Mouse (Mus musculus): ENCODE measurements at regions not wholly inside any gene's neighbourhood (a gene's known extent, or its start where the extent isn't known, plus 50 kb on each side); places are given as distances from the start of the nearest gene placed in this dataset.

DNA sequence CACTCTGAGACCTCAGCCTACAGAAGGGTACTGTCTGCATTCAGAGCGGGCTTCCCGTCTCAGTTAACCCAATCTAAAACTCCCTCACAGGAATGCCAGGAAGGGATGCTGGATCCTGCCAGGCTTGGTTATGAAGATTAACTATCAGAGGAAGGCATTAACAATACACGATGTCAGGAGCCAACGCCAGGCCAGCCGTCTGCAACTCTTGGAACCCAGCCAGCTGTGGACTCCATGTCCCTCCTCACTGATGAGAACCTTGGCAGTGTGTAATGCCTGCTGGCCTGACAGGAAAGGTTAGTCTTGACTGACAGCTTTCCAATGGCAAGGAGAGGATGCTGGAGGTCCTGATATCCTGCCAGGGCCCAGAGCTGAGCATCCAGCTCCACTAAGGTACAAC, 206.0 kb downstream of the Ajap1 start:
- no peak for TF ChIP-seq TCF3 (IDR thresholded peaks at IDR 0.05; ENCODE audit: insufficient read length, low read depth)
- no peak for TF ChIP-seq MYOG (IDR thresholded peaks at IDR 0.05; ENCODE audit: control insufficient read depth in 1 of 3, insufficient read depth in 1 of 3, insufficient read length in 2 of 3, low read depth in 2 of 3)
- TF ChIP-seq POLR2A (IDR thresholded peaks at IDR 0.05; ENCODE audit: insufficient read length, low read depth), result no peak
- no peak for TF ChIP-seq POLR2AphosphoS2 (IDR thresholded peaks at IDR 0.05; ENCODE audit: insufficient read length, low read depth)
- no peak for TF ChIP-seq MYOD1 (IDR thresholded peaks at IDR 0.05; ENCODE audit: control insufficient read depth in 1 of 3, insufficient read length in 2 of 3, low read depth in 2 of 3)
- TF ChIP-seq TCF12 (IDR thresholded peaks at IDR 0.05; ENCODE audit: insufficient read depth, poor library complexity, severe bottlenecking), result no peak
- no peak for TF ChIP-seq USF1 (IDR thresholded peaks at IDR 0.05; ENCODE audit: low read depth)
- TF ChIP-seq SRF (IDR thresholded peaks at IDR 0.05; ENCODE audit: control insufficient read depth, insufficient read length, low read depth), result no peak
- H3K4me3 ChIP-seq, result no peak overlapping the region
- H3K79me2 ChIP-seq (ENCODE audit: control insufficient read depth, insufficient read depth), result no peaks in the 10 kb centered on the region
- no peak overlapping the region for H3ac ChIP-seq (ENCODE audit: control insufficient read depth, insufficient read length)
- no peak overlapping the region for H3K4me2 ChIP-seq (ENCODE audit: low read depth)
- H3K36me3 ChIP-seq (ENCODE audit: control insufficient read depth, insufficient read depth), result no peaks in the 10 kb centered on the region
- H3K27me3 ChIP-seq (ENCODE audit: control insufficient read depth, insufficient read depth, insufficient read length), result no peaks in the 10 kb centered on the region

DNA sequence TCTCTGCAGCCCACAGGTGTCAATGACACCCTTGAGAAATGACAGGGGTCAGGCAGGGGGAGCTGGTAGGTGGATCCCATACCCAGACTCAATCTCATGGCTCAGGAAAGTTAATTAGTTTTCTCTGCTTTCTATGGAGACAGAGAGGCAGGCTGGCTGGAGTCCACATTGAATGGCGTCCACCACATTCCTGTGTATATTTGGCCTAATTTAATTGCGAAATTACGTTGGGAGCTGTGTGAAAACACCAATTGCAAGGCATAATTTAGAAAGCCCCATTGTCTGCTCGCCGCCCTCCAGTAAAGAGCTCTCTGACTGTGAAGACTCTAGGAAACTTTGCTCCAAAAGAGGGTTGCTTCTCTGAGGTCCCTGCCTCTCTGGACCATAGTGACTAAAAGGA, 211.2 kb downstream of the Ajap1 start:
- Histone ChIP-seq H3K36me3 (ENCODE audit: control insufficient read depth, insufficient read depth) (no peaks in the 10 kb centered on the region), H3K79me2 (ENCODE audit: control insufficient read depth, insufficient read depth) (no peaks in the 10 kb centered on the region), H3ac (ENCODE audit: control insufficient read depth, insufficient read length) (no peak overlapping the region), H3K4me3 (no peak overlapping the region), H3K4me2 (ENCODE audit: low read depth) (no peak overlapping the region), H3K27me3 (ENCODE audit: control insufficient read depth, insufficient read depth, insufficient read length) (no peaks in the 10 kb centered on the region)
- TF ChIP-seq CEBPB (IDR thresholded peaks at IDR 0.05; ENCODE audit: insufficient read depth, poor library complexity, severe bottlenecking), result no peak
- TF ChIP-seq MAX (IDR thresholded peaks at IDR 0.05; ENCODE audit: low read depth), result no peak
- no peak for TF ChIP-seq POLR2AphosphoS2 (IDR thresholded peaks at IDR 0.05; ENCODE audit: insufficient read length, low read depth)
- TF ChIP-seq POLR2A (IDR thresholded peaks at IDR 0.05; ENCODE audit: insufficient read length, low read depth), result no peak
- no peak for TF ChIP-seq MYOG (IDR thresholded peaks at IDR 0.05; ENCODE audit: control insufficient read depth in 1 of 3, insufficient read depth in 1 of 3, insufficient read length in 2 of 3, low read depth in 2 of 3)
- TF ChIP-seq MYOD1 (IDR thresholded peaks at IDR 0.05; ENCODE audit: control insufficient read depth in 1 of 3, insufficient read length in 2 of 3, low read depth in 2 of 3), result no peak

DNA sequence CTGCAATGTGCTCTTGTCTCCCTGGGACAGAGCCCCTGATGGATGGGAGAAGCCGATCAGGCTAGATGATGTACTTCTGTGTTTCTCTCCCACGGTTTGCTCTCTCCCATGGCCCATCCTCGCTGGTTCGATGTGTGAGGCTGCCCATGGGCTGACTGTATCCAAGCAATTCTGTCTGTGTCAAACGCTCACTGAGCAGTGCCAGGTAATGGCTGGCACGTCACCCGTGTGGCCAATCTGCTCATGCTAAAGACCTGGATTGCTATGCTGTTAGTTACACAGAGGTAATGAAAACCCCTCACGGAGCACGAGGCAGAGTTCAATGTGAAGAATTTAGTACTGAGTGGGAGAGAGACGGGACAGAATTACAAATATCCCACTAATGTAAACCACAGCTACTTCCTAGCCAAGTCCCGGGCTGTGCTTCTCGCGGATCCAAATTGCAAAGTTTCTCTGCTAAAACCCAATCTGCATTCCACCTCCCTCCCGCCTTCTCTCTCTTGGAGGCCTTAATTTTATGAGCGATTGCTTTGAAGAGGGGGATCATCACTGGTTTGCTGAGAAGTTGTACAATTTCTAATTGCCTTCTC, 219.3 kb downstream of the Ajap1 start:
- Histone ChIP-seq H3ac (ENCODE audit: control insufficient read depth, insufficient read length) (no peak overlapping the region), H3K36me3 (ENCODE audit: control insufficient read depth, insufficient read depth) (no peaks in the 10 kb centered on the region), H3K4me2 (ENCODE audit: low read depth) (no peak overlapping the region), H3K79me2 (ENCODE audit: control insufficient read depth, insufficient read depth) (no peaks in the 10 kb centered on the region), H3K27me3 (ENCODE audit: control insufficient read depth, insufficient read depth, insufficient read length) (no peaks in the 10 kb centered on the region), H3K4me3 (no peak overlapping the region)
- TF ChIP-seq REST (IDR thresholded peaks at IDR 0.05; ENCODE audit: insufficient read depth, insufficient read length) (no peak), MYOD1 (IDR thresholded peaks at IDR 0.05; ENCODE audit: control insufficient read depth in 1 of 3, insufficient read length in 2 of 3, low read depth in 2 of 3) (no peak), TCF12 (IDR thresholded peaks at IDR 0.05; ENCODE audit: insufficient read depth, poor library complexity, severe bottlenecking) (no peak), USF1 (IDR thresholded peaks at IDR 0.05; ENCODE audit: low read depth) (no peak), MAX (IDR thresholded peaks at IDR 0.05; ENCODE audit: low read depth) (no peak), TCF3 (IDR thresholded peaks at IDR 0.05; ENCODE audit: insufficient read length, low read depth) (no peak), E2F4 (IDR thresholded peaks at IDR 0.05; ENCODE audit: insufficient read depth) (no peak), POLR2AphosphoS2 (IDR thresholded peaks at IDR 0.05; ENCODE audit: insufficient read length, low read depth) (no peak), SRF (IDR thresholded peaks at IDR 0.05; ENCODE audit: control insufficient read depth, insufficient read length, low read depth) (no peak), CEBPB (IDR thresholded peaks at IDR 0.05; ENCODE audit: insufficient read depth, poor library complexity, severe bottlenecking) (no peak), MYOG (IDR thresholded peaks at IDR 0.05; ENCODE audit: control insufficient read depth in 1 of 3, insufficient read depth in 1 of 3, insufficient read length in 2 of 3, low read depth in 2 of 3) (no peak)

- no peak for TF ChIP-seq E2F4 (IDR thresholded peaks at IDR 0.05; ENCODE audit: insufficient read depth)
- TF ChIP-seq SRF (IDR thresholded peaks at IDR 0.05; ENCODE audit: control insufficient read depth, insufficient read length, low read depth), result no peak
- no peak for TF ChIP-seq REST (IDR thresholded peaks at IDR 0.05; ENCODE audit: insufficient read depth, insufficient read length)
- no peak for TF ChIP-seq MAX (IDR thresholded peaks at IDR 0.05; ENCODE audit: low read depth)
- no peak for TF ChIP-seq POLR2AphosphoS2 (IDR thresholded peaks at IDR 0.05; ENCODE audit: insufficient read length, low read depth)
- TF ChIP-seq CEBPB (IDR thresholded peaks at IDR 0.05; ENCODE audit: insufficient read depth, poor library complexity, severe bottlenecking), result no peak
- no peak for TF ChIP-seq MYOD1 (IDR thresholded peaks at IDR 0.05; ENCODE audit: control insufficient read depth in 1 of 3, insufficient read length in 2 of 3, low read depth in 2 of 3)
- no peak for TF ChIP-seq MYOG (IDR thresholded peaks at IDR 0.05; ENCODE audit: control insufficient read depth in 1 of 3, insufficient read depth in 1 of 3, insufficient read length in 2 of 3, low read depth in 2 of 3)
- no peak for TF ChIP-seq TCF12 (IDR thresholded peaks at IDR 0.05; ENCODE audit: insufficient read depth, poor library complexity, severe bottlenecking)
- TF ChIP-seq USF1 (IDR thresholded peaks at IDR 0.05; ENCODE audit: low read depth), result no peak
- TF ChIP-seq TCF3 (IDR thresholded peaks at IDR 0.05; ENCODE audit: insufficient read length, low read depth), result no peak
- TF ChIP-seq POLR2A (IDR thresholded peaks at IDR 0.05; ENCODE audit: insufficient read length, low read depth), result no peak
- Histone ChIP-seq H3K79me2 (ENCODE audit: control insufficient read depth, insufficient read depth) (no peaks in the 10 kb centered on the region), H3K36me3 (ENCODE audit: control insufficient read depth, insufficient read depth) (no peaks in the 10 kb centered on the region), H3K4me2 (ENCODE audit: low read depth) (no peak overlapping the region), H3K4me3 (no peak overlapping the region), H3ac (ENCODE audit: control insufficient read depth, insufficient read length) (no peak overlapping the region), H3K27me3 (ENCODE audit: control insufficient read depth, insufficient read depth, insufficient read length) (no peaks in the 10 kb centered on the region)
These were observed 221.6 kb downstream of the Ajap1 start for GRCm38 (mm10) chr4:153260941-153261557.

Data from myocyte (in vitro differentiated cells).